Mouse (Mus musculus) midbrain, embryonic 11.5 days (tissue): ENCODE measurements at regions not wholly inside any gene's neighbourhood (a gene's known extent, or its start where the extent isn't known, plus 50 kb on each side); places are given as distances from the start of the nearest gene placed in this dataset.

Experiments
- ATAC-seq: fragments of 200-750 bp; cut with Nextera tagmentation; 2 replicates; pipeline ENCODE4 v1.8.0; 2017; ENCODE audit warnings: moderate TSS enrichment, moderate library complexity; ENCODE audit not compliant: low FRiP score
- DNase-seq: peaks from one replicate; pipeline ENCODE4 v3.0.0; 2015; ENCODE audit warnings: low spot score; ENCODE audit errors: missing footprints
- H3K27ac ChIP-seq: fragments of 300-500 bp; sonication (generic); 2 replicates; pipeline ENCODE4 v1.5.1; 2014; ENCODE audit warnings: low read depth, low read length
- H3K27me3 ChIP-seq: fragments of 300-500 bp; sonication (generic); 2 replicates; pipeline ENCODE4 v1.6.1; 2014; ENCODE audit warnings: mild to moderate bottlenecking, low read length, moderate library complexity, mixed read lengths; ENCODE audit not compliant: control insufficient read depth, insufficient read depth
- H3K36me3 ChIP-seq: fragments of 300-500 bp; sonication (generic); 2 replicates; pipeline ENCODE4 v1.6.1; 2014; ENCODE audit warnings: mild to moderate bottlenecking, low read length, moderate library complexity, mixed read lengths; ENCODE audit not compliant: control insufficient read depth, insufficient read depth
- H3K4me1 ChIP-seq: fragments of 300-500 bp; sonication (generic); 2 replicates; pipeline ENCODE4 v1.6.1; 2014; ENCODE audit warnings: low read length; ENCODE audit not compliant: control insufficient read depth, insufficient read depth
- H3K4me2 ChIP-seq: fragments of 300-500 bp; sonication (generic); 2 replicates; pipeline ENCODE4 v1.6.1; 2014; ENCODE audit warnings: mild to moderate bottlenecking, moderate library complexity
- H3K4me3 ChIP-seq: fragments of 300-500 bp; sonication (generic); 2 replicates; pipeline ENCODE4 v1.5.1; 2014; ENCODE audit warnings: low read depth, low read length
- H3K9ac ChIP-seq: fragments of 300-500 bp; sonication (generic); 2 replicates; pipeline ENCODE4 v1.6.1; 2014; ENCODE audit warnings: low read length
- H3K9me3 ChIP-seq: fragments of 300-500 bp; sonication (generic); 2 replicates; pipeline ENCODE4 v1.6.1; 2016; ENCODE audit warnings: low read length; ENCODE audit not compliant: control insufficient read depth
- WGBS: fragments of 180-500 bp; shearing (Covaris S2); extraction: QIAGEN DNeasy Blood & Tissue Kit; methylation state at CpG from one replicate; pipeline ENCODE4 v1.1.7; 2014; 5-methylcytosine and 5-hydroxymethylcytosine counted together

GRCm38 (mm10) chr16:80196302-80196701 lies 1004.2 kb upstream of the Ncam2 start:
- no peaks in the 10 kb centered on the region for H3K4me1 ChIP-seq
- no peak overlapping the region for H3K27ac ChIP-seq
- H3K4me3 ChIP-seq = no peak overlapping the region
- no peaks in the 10 kb centered on the region for H3K27me3 ChIP-seq
- no peaks in the 10 kb centered on the region for H3K36me3 ChIP-seq
- no peak overlapping the region for H3K9ac ChIP-seq
- WGBS = 87% methylated on average over 4 of the region's 4 CpGs
- DNase-seq (peak; percentile 59), ATAC-seq (no peak)
- no peak overlapping the region for H3K4me2 ChIP-seq
- H3K9me3 ChIP-seq = no peaks in the 10 kb centered on the region

- Histone ChIP-seq H3K27ac (no peak overlapping the region), H3K9ac (no peak overlapping the region), H3K27me3 (no peaks in the 10 kb centered on the region), H3K4me3 (no peak overlapping the region), H3K9me3 (no peaks in the 10 kb centered on the region), H3K4me2 (no peak overlapping the region), H3K4me1 (no peaks in the 10 kb centered on the region), H3K36me3 (no peaks in the 10 kb centered on the region)
- ATAC-seq = no peak
- DNase-seq = no peak
- 92% methylated on average over 3 of the region's 3 CpGs for WGBS
Observed at GRCm38 (mm10) chr16:80202811-80203210, 997.7 kb upstream of the Ncam2 start.

GRCm38 (mm10) chr16:80212769-80213168 lies 987.7 kb upstream of the Ncam2 start:
- Histone ChIP-seq H3K36me3 (no peaks in the 10 kb centered on the region), H3K4me2 (no peak overlapping the region), H3K9me3 (no peaks in the 10 kb centered on the region), H3K9ac (no peak overlapping the region), H3K27ac (no peak overlapping the region), H3K4me3 (no peak overlapping the region), H3K4me1 (no peaks in the 10 kb centered on the region), H3K27me3 (no peaks in the 10 kb centered on the region)
- DNase-seq (no peak), ATAC-seq (no peak)

DNA sequence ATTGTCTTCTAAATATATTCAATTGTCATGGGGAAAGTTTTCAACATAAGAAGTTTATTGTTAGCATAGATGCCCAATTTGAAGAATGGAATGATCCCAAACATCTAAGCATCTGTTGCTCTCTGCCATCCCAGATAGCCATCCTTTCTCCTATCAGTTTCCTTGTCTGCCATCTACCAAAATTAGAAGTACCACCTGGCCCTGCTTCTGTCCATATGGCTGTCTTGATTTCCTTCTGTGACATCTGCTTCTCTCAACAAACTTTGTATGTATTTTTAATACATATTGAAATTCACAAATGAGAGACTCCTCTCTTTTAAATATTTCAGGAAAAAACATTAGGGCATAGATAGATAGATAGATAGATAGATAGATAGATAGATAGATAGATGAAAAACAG lies 945.1 kb upstream of the Ncam2 start:
- Histone ChIP-seq H3K9me3 (no peaks in the 10 kb centered on the region), H3K9ac (no peak overlapping the region), H3K27me3 (no peaks in the 10 kb centered on the region), H3K36me3 (no peaks in the 10 kb centered on the region), H3K27ac (no peak overlapping the region), H3K4me2 (no peak overlapping the region), H3K4me1 (no peaks in the 10 kb centered on the region), H3K4me3 (no peak overlapping the region)
- DNase-seq = no peak
- ATAC-seq = no peak

- Histone ChIP-seq H3K36me3 (no peaks in the 10 kb centered on the region), H3K9me3 (no peaks in the 10 kb centered on the region), H3K4me3 (no peak overlapping the region), H3K27ac (no peak overlapping the region), H3K4me2 (no peak overlapping the region), H3K9ac (no peak overlapping the region), H3K4me1 (no peaks in the 10 kb centered on the region), H3K27me3 (no peaks in the 10 kb centered on the region)
- 62% methylated on average over 5 of the region's 5 CpGs for WGBS
- DNase-seq (no peak), ATAC-seq (peak; percentile 50; the same call in 1 of the 2 replicates)
Observed at GRCm38 (mm10) chr16:80266151-80266617, 934.3 kb upstream of the Ncam2 start.

DNA sequence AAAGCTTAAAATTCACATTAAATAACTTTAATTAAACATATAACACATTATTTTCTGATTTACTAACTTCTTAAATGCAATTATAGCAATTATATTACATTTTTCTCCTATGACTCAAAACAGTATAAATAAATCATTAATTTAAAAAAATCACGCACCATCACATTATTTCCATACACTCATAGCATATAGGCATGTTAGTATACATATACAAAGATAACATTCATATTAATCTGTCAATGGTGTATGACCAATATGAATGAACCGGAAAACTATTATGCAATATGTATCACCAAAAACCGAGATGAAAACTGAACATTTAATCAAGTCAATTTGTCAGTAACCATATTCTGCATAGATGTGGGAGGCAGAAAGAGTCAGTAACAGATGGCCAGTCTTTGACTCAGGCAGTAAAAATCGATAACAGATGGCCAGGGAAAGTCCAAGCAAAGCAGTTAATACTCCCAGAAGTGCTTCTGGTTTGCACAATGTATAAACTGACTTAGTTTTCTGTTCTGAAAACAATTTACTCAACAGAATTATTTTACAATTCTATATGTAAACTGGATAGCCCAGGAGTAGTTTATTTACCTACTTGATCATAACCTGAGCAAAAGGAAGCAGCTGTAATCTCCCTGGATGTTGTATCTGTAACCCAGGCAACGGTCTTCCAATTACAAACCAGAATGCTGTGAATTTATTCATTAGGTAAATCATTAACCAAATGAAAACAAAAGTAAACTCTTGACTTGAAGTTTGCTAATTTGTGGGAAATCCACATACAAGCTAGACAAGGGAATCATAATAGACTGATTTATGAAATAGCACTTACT lies 928.0 kb upstream of the Ncam2 start:
- H3K4me2 ChIP-seq = no peak overlapping the region
- no peak overlapping the region for H3K4me3 ChIP-seq
- H3K9ac ChIP-seq = no peak overlapping the region
- no peak overlapping the region for H3K27ac ChIP-seq
- no peaks in the 10 kb centered on the region for H3K36me3 ChIP-seq
- H3K27me3 ChIP-seq = no peaks in the 10 kb centered on the region
- ATAC-seq (peak; percentile 85), DNase-seq (no peak)
- 73% methylated on average over 5 of the region's 5 CpGs for WGBS
- H3K9me3 ChIP-seq = no peaks in the 10 kb centered on the region
- no peaks in the 10 kb centered on the region for H3K4me1 ChIP-seq
